Mouse (Mus musculus) left cerebral cortex, adult 2 months (tissue): Measurements from ENCODE around the gene Trpv4. TPM values are rescaled to one million over a fixed set of nuclear protein-coding genes. Genes with fewer than 3 reads are reported as not detected.

Experiments used
- DNase-seq, 2 experiments: peaks; one replicate each; pipeline ENCODE4 v3.0.0; 2021 to 2022; ENCODE audit warnings: low spot score in 2 of 2, mixed read lengths in 1 of 2; ENCODE audit errors: extremely low spot score in 1 of 2
- H3K27ac ChIP-seq: fragments of 200-600 bp; 2 replicates; pipeline ENCODE4 v1.8.1; 2022
- H3K4me3 ChIP-seq: fragments of 200-600 bp; 2 replicates; pipeline ENCODE4 v1.8.1; 2022
- CTCF ChIP-seq: fragments of 200-600 bp; IDR thresholded peaks from 2 replicates; pipeline ENCODE4 v1.8.1; 2022; ENCODE audit warnings: antibody characterized with exemption, mild to moderate bottlenecking, moderate library complexity
- intact Hi-C: fragments of 180-260 bp; cut with DNase I; formaldehyde crosslinking; loops from one replicate; pipeline ENCODE4 v1.15.1; 2025
- total RNA-seq, 2 experiments: library from RNA; stranded (reverse); gene quantifications; 2 replicates each; pipeline ENCODE4 v1.2.3; 2021

Gene Trpv4
- total RNA-seq, 2 experiments from 2014 or later = 1.8 to 2.2 TPM

DNA sequence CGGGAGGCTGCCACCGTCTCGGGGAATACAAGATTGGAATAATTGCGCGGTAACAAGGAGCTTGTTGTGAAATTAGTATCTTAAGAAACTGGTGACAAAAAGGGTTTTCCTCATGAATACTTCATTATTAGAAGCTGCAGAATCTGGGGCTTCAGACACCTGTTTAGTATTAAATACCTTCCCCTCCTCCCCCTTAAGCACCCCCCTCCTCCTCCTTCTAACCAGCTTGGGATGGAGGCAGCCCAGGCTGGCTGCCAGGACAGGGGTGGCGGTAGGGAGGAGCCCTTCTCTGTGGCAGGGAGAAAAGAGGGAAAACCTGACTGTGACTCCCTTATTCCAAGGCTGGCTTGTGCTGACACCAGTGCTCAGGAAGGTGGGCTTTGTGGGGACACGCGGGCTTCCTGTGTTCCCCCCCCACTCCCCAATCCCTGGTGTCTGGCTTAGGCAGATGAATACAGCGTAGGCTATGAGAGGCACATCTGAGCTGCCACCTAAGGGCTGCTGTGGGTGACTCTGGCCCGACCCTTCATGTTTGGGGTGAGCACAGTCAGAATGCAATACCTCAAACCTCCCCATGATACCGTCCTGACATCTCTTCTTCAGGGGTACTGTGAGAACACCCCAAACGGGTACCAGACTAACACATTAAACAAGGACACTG is 64.9 kb downstream of the Trpv4 start:
- Histone ChIP-seq H3K27ac (no peak overlapping the region), H3K4me3 (no peak overlapping the region)
- TF ChIP-seq CTCF = no peak
- DNase-seq = no peak
- intact Hi-C loops = no loop called here

DNA sequence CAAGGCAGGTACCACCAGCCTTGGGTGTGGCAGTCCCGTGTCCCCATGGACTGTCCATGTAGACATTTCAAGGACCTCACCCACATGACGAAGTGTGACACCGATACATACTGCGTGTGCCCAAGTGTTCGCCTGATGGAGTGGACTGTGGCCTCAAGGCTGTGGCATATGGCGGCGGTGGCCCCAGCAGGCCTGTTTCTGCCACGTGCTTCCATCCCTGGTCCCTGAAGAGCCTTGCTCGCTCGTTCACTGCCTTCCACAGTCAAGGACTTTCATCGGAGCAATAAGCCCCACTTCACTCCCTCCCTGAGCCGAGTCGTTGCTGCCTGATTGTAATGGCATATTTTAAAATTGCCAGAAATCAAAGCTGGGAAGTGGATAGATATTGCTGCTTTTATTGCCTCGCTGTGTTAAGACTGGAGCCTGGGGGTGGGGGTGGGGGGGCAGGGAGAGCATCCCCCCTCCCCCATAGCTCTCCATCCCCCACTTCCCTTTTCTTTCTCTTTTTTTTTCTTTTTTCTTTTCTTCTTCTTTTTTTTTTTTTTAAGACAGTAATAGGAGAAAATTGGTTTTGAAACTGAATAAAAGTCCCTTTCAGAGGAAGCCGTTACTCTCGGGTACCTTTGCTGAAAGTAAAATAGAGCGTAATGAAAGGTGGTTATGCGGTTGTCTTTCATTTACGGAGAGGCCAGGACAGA is 65.6 kb downstream of the Trpv4 start:
- TF ChIP-seq CTCF = no peak
- Histone ChIP-seq H3K27ac (no peak overlapping the region), H3K4me3 (no peak overlapping the region)
- intact Hi-C loops = no loop called here
- no peak for DNase-seq

DNA sequence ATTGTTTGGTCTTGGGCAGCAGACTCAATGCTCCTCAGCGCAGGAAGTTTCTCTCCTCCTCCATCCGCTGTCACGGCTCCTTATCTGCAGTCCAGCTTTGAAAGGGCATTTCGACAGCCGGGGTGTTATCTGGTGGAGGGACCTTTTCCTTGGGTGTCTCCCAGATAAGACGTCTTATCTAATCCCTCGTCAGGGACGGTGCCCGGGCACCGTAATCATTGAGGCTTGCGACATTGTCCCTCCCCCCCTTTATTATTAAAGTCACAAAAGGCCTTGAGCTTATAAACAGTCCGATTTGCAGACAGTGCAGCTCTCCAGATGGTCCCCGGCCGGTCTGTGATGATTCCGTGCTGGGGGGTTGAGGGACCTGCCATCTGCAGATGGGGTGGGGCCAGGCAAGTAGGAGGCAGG is 67.1 kb downstream of the Trpv4 start:
- no peak for TF ChIP-seq CTCF
- intact Hi-C loops = no loop called here
- no peak for DNase-seq
- Histone ChIP-seq H3K27ac (no peak overlapping the region), H3K4me3 (no peak overlapping the region)

DNA sequence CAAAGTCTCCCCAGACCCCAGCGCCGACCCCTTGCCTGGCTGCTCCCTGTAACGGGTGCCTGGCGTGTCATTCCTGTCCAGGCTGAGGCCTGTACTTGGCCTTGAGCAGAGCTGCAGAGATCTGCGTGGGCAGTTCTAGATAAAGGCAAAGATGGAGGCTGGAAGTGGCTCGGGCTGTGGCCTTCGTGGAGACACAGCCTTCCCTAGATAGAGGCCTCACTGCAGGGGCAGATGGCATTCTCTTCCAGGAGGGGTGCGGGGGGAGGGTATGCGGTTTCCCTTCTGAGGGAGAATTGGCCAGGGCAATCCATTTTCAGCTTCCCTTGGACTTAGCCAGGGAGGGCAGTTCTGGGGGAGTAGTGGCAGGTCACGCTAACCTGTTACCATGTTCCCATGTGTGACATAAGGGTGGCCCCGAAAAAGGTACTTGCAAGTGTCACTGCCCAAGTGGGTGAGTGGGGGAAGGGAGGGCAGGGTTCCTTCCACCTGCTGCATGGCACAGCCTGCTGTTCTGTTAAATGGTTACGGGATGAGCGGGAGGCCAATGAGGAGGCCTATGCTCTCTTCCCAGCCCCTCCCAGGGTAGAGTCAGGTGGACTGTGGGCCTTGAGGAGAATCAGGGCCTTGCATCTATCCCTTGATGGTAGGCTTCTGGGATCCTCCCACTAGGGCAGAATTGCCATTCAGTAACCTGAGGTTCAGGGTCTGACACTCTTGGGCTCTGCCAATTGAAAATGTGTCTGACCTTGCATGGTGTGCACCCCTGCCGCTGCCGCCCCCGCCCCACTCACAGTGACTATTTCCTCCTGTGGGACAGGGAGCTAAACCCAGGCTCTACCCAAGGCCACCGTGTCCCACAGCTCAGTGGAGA is 67.9 kb downstream of the Trpv4 start:
- Histone ChIP-seq H3K27ac (no peak overlapping the region), H3K4me3 (no peak overlapping the region)
- no peak for TF ChIP-seq CTCF
- intact Hi-C loops = no loop called here
- DNase-seq = no peak

DNA sequence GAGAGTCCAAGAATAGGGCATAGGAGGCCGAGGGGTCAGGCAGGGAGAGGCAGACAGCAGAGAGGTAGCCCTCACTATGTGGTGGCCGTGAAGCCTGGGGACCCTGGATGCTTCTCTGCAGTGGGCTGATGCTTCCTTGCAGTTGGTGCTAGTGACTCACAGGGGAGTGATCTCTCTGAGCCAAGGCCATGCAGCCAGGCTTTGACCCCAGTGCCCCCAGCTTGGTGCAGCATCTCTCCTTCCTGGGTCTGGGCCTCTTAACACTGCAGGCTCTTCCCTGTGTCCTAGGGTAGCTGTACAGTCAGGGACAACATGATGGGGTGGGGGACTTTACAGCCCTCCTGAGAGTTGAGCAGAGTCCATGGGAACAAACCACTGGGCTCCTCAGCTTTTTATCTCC is 68.8 kb downstream of the Trpv4 start:
- H3K27ac ChIP-seq = no peak overlapping the region
- no peak for TF ChIP-seq CTCF
- no peak for DNase-seq
- intact Hi-C loops = no loop called here
- H3K4me3 ChIP-seq = no peak overlapping the region

DNA sequence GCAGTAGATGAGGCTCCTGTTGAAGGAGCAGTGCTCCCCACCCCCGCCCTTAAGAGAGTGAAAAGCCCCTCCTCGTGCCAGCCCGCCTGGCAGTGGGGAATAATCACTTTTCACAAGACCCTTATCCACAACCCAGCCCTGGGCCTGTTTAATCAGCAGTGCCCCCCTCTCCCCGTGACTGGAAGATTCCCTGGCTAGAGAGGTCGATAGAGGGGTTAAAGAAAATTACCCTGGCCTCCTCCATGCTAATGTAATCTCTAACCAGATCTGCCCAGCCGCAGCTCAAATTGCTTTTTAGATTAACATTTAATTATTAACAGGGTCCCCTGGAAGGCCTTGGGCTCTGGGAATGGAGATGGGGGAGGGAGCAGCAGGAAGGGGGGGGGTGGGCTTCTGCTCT is 69.2 kb downstream of the Trpv4 start:
- DNase-seq = no peak
- intact Hi-C loops = no loop called here
- no peak overlapping the region for H3K27ac ChIP-seq
- TF ChIP-seq CTCF = no peak
- no peak overlapping the region for H3K4me3 ChIP-seq

DNA sequence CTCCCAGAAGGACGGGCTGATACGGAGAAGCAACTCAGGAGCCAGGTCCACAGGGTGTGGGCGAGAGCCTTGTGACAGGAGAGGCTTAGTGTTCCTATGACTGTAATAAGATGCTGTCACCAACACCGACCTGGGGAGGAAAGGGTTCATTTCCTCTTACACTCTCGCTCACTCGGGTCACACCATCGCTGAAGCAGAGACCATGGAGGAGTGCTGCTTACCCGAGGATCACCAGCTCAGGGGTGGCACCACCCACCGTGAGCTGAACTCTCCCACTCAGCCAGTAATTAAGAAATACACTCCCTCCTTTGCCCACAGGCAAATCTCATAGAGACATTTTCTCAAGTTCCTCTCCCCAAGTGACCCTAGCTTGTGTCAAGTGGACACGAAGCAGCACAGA is 69.8 kb downstream of the Trpv4 start:
- Histone ChIP-seq H3K4me3 (no peak overlapping the region), H3K27ac (no peak overlapping the region)
- TF ChIP-seq CTCF = no peak
- intact Hi-C loops = no loop called here
- DNase-seq = no peak

DNA sequence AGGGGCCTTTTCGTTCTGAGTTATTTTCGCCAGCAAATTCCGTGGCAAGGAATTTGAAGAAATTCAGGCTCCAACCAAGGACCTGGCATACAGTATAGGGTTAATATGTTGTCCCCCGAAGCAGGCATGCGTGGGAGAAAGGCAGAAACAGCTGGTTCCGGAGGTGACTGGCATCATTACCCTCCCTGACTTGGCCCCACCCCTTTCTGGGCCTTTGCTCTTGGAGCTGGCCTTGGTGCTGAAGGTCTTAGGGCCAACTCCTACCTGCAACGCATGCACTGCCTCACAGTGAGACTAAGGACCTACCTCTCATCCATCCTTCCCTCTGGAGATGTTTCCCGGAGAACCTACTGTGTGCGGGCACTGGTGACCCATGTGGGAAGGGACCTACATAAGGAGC is 70.3 kb downstream of the Trpv4 start:
- DNase-seq = no peak
- TF ChIP-seq CTCF = no peak
- Histone ChIP-seq H3K4me3 (no peak overlapping the region), H3K27ac (no peak overlapping the region)
- intact Hi-C loops = no loop called here

DNA sequence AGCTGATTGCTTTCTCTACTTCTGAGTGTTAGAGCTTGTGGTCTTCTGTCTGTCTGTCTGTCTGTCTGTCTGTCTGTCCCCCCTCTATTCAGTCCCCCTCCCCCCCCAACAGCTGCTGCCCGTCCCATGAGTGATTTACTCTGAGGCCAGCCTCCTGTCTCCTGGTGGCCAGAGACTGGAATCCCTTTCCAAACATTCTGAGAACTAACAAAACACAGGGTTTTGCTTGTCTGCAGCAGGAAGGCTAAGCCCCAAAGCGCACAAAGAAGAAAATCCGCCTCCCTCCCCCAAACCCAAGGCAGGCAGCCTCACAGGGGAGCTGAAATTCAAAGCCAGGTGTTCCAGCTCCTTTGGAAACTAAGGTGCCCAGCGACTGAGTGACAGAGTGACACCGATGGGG is 72.5 kb downstream of the Trpv4 start:
- intact Hi-C loops = no loop called here
- no peak for TF ChIP-seq CTCF
- DNase-seq = no peak
- H3K27ac ChIP-seq = no peak overlapping the region
- H3K4me3 ChIP-seq = no peak overlapping the region

DNA sequence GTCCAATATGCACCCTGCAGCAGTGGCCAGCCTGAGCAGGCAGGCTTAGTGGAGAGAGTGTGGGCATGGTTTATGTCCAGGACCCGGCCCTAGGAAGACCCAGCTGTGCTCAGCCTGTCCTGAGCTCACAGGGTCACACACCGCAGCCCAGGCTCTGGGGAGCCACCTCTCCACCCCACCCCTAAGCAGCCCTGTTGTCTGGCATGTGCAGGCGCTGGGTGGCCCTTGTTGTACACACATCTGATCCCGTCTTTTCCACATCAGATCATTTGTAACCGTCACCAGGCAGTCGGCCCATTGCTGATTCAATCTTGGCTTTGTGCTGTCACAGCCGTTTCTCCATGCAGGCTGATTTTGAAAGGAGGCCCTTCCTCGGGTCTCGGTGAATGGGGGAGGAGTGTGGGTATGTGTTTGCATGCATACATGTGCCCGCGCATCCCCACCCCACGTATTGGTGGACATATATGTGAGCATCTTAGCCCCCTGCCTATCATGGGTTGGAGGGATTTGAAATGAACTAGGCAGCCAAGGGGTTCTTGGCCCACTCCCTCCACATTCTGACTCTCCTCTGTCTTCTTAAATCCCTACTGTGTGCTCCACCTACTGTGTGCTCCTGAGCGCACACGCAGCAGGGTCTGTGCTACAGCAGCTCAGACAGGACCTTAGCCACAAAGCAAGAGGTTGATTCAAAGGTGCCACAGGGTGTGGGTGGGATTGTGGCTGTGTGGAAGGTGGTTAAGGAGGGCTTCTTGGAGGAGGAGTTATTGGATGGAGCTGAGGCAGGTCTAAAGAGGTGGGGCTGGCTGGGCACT is 73.7 kb downstream of the Trpv4 start:
- DNase-seq = no peak
- Histone ChIP-seq H3K27ac (no peak overlapping the region), H3K4me3 (no peak overlapping the region)
- intact Hi-C loops = no loop called here
- no peak for TF ChIP-seq CTCF

DNA sequence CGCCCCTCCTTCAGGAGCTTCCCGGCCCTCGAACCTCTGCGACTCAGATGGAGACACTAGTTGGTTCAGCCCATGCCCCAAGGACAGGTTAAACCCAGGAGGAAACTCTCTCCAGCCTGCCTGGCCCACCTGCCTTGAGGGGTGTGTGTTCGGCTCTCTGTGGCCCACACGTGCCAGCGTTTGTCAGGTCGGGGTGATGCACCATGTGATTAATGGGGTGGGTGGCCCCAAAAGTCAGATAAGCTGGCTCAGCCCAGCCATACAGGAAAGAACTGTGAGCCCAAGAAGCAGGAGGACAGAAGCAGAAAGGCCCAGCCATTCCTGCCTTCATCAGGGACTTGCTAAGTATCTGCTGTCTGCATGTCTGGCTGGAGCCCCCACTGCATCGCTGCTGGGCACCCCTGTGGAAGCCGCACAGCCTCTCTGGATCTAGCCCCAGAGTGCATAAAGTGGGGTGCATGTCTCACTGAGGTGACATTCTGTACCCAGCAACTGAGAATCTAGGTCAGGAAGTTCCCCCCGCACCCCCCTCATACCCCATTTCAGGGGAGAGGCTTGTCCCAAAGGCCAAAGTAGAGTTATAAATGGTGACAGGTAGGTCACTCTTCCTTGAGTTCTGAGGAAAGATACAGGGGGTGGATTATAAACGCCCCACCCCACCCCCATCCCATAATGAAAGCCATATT is 74.6 kb downstream of the Trpv4 start:
- H3K4me3 ChIP-seq = no peak overlapping the region
- no peak for DNase-seq
- TF ChIP-seq CTCF = no peak
- intact Hi-C loops = no loop called here
- H3K27ac ChIP-seq = no peak overlapping the region
